Mouse (Mus musculus): ENCODE results near the gene Erc2. TPM values are rescaled to one million over a fixed set of nuclear protein-coding genes. Genes with fewer than 3 reads are reported as not detected.
"Not testable (repeated sequence)": the region's sequence is repeated elsewhere in the genome, so short reads cannot be mapped to it uniquely, and the experiment has no call there.

Gene Erc2
- polyA plus RNA-seq, 1 experiment, result 2.3 TPM

- DNase-seq (ENCODE audit: low read depth, low spot score), result no peak
- 94% methylated on average over 5 of the region's 5 CpGs for WGBS
Measured at GRCm38 (mm10) chr14:27818986-27819385, 196.8 kb downstream of the Erc2 start.

GRCm38 (mm10) chr14:27821801-27822200 lies 199.6 kb downstream of the Erc2 start:
- no peak for DNase-seq (ENCODE audit: low read depth, low spot score)

GRCm38 (mm10) chr14:27822566-27822965 lies 200.3 kb downstream of the Erc2 start:
- DNase-seq (ENCODE audit: low read depth, low spot score), result no peak
- 86% methylated on average over 6 of the region's 6 CpGs for WGBS

- DNase-seq (ENCODE audit: low read depth, low spot score), result peak; percentile 75
- WGBS, result 8% methylated on average over 3 of the region's 3 CpGs
Measured at GRCm38 (mm10) chr14:27823048-27823447, 200.8 kb downstream of the Erc2 start.

- DNase-seq (ENCODE audit: low read depth, low spot score), result no peak
- 47% methylated on average over 6 of the region's 6 CpGs for WGBS
Measured at GRCm38 (mm10) chr14:27823897-27824296, 201.7 kb downstream of the Erc2 start.

- 91% methylated on average over 1 of the region's 1 CpGs for WGBS
- no peak for DNase-seq (ENCODE audit: low read depth, low spot score)
Measured at GRCm38 (mm10) chr14:27826829-27827228, 204.6 kb downstream of the Erc2 start.

GRCm38 (mm10) chr14:27828089-27828488 lies 205.9 kb downstream of the Erc2 start:
- no peak for DNase-seq (ENCODE audit: low read depth, low spot score)
- WGBS, result 80% methylated on average over 2 of the region's 2 CpGs

- 72% methylated on average over 4 of the region's 4 CpGs for WGBS
- no peak for DNase-seq (ENCODE audit: low read depth, low spot score)
Measured at GRCm38 (mm10) chr14:27832196-27832595, 210.0 kb downstream of the Erc2 start.

GRCm38 (mm10) chr14:27835351-27835750 lies 213.1 kb downstream of the Erc2 start:
- DNase-seq (ENCODE audit: low read depth, low spot score), result no peak
- WGBS, result 63% methylated on average over 1 of the region's 1 CpGs

- WGBS, result 68% methylated on average over 6 of the region's 6 CpGs
- no peak for DNase-seq (ENCODE audit: low read depth, low spot score)
Measured at GRCm38 (mm10) chr14:27837601-27838105, 215.4 kb downstream of the Erc2 start.

GRCm38 (mm10) chr14:27840120-27840519 lies 217.9 kb downstream of the Erc2 start:
- WGBS, result 32% methylated on average over 1 of the region's 1 CpGs
- no peak for DNase-seq (ENCODE audit: low read depth, low spot score)

GRCm38 (mm10) chr14:27846875-27847274 lies 224.6 kb downstream of the Erc2 start:
- DNase-seq (ENCODE audit: low read depth, low spot score), result no peak
- 16% methylated on average over 2 of the region's 2 CpGs for WGBS

- 38% methylated on average over 3 of the region's 3 CpGs for WGBS
- DNase-seq (ENCODE audit: low read depth, low spot score), result no peak
Measured at GRCm38 (mm10) chr14:27847291-27847690, 225.1 kb downstream of the Erc2 start.

- 82% methylated on average over 2 of the region's 2 CpGs for WGBS
- no peak for DNase-seq (ENCODE audit: low read depth, low spot score)
Measured at GRCm38 (mm10) chr14:27851231-27851630, 229.0 kb downstream of the Erc2 start.

GRCm38 (mm10) chr14:27852606-27853005 lies 230.4 kb downstream of the Erc2 start:
- 81% methylated on average over 6 of the region's 6 CpGs for WGBS

GRCm38 (mm10) chr14:27860371-27861046 lies 238.3 kb downstream of the Erc2 start:
- DNase-seq (ENCODE audit: low read depth, low spot score), result no peak

More at GRCm38 (mm10) chr14:27852606-27853005, 230.4 kb downstream of the Erc2 start:
- no peak for DNase-seq (ENCODE audit: low read depth, low spot score)

GRCm38 (mm10) chr14:27862299-27862698 lies 240.1 kb downstream of the Erc2 start:
- no peak for DNase-seq (ENCODE audit: low read depth, low spot score)

More at GRCm38 (mm10) chr14:27860371-27861046, 238.3 kb downstream of the Erc2 start:
- WGBS, result 60% methylated on average over 6 of the region's 6 CpGs

GRCm38 (mm10) chr14:27867386-27867785 lies 245.2 kb downstream of the Erc2 start:
- no peak for DNase-seq (ENCODE audit: low read depth, low spot score)

GRCm38 (mm10) chr14:27873619-27874018 lies 251.4 kb downstream of the Erc2 start:
- no peak for DNase-seq (ENCODE audit: low read depth, low spot score)
- 97% methylated on average over 1 of the region's 1 CpGs for WGBS

- no peak for DNase-seq (ENCODE audit: low read depth, low spot score)
- WGBS, result 68% methylated on average over 13 of the region's 13 CpGs
Measured at GRCm38 (mm10) chr14:27875991-27876411, 253.8 kb downstream of the Erc2 start.

GRCm38 (mm10) chr14:27881972-27882371 lies 259.7 kb downstream of the Erc2 start:
- WGBS, result 44% methylated on average over 5 of the region's 5 CpGs
- no peak for DNase-seq (ENCODE audit: low read depth, low spot score)

GRCm38 (mm10) chr14:27886337-27886736 lies 264.1 kb downstream of the Erc2 start:
- DNase-seq (ENCODE audit: low read depth, low spot score), result not testable (repeated sequence)
- WGBS, result 86% methylated on average over 5 of the region's 5 CpGs
